Mouse (Mus musculus): ENCODE results near the gene Aox2. TPM values are rescaled to one million over a fixed set of nuclear protein-coding genes. Genes with fewer than 3 reads are reported as not detected.
A peak's percentile ranks its signal among the peaks of the same experiment; 100 is the strongest.

The Aox2 gene
- polyA plus RNA-seq, 1 experiment from 2014 or later: 0.04 TPM

DNA sequence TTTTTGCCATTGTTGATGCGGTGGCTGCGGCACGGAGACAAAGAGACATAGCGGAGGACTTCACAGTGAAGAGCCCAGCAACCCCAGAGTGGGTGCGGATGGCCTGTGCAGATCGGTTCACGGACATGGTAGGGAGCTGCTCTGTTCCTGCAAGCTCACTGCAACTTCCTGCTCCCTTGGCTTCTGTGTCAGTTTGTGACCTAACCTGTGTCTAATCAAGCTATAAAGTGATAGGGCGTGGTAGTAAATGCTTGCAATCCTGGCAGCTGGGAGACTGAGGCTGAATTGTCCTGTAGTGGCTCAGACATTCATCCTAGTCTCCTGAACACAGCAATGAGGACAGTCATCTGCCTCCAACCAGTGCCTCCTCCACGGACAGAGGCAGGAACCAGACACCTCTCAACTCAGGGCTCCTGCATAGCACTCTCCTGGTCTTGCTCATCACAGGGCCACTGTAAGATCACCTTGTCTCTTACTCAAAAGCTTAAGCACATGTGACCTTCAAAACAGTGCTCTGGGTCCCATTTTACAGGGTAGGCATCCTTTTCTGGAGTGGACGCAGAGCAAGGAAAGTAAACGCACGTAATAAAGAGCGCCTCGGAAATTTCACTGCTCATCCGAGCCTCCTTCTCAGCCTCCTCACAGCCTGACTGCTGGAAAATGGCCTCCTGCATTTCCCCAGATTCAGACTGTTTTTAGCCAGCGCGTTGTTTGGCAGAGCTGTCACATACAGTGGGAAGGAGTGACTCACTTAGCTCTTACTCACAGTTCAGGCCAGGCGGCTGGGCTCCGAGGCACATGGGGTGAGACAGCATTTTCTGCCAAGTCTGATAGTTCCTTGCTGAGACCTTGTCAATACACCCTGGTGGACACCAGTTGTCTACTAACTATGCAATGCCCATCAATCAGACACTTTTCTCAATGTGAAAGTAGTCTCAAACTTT lies 81.1 kb downstream of the Aox2 start:
- H3K9ac ChIP-seq (ENCODE audit: low read length): 0 out of 2 replicates have a peak overlapping the region, but pooled peaks have one; percentile 5
- H3K36me3 ChIP-seq (ENCODE audit: control insufficient read depth, insufficient read depth, low read length): no peaks in the 10 kb centered on the region
- peak overlapping the region; percentile 35; the same call in 1 of the 2 replicates for H3K27ac ChIP-seq (replicated peaks)
- WGBS: 63% methylated on average over 19 of the region's 19 CpGs
- no peak overlapping the region for H3K4me3 ChIP-seq (ENCODE audit: low read depth, low read length)
- TF ChIP-seq EP300 (optimal IDR thresholded peaks at IDR 0.05) (no peak), CTCF (IDR thresholded peaks at IDR 0.05; ENCODE audit: low read depth) (0 out of 2 replicates have a peak, but pooled peaks have one; percentile 4)
- ATAC-seq (ENCODE audit: low FRiP score, low TSS enrichment) (peak; percentile 93), DNase-seq (ENCODE audit: low spot score) (peak; percentile 65)
- no peaks in the 10 kb centered on the region for H3K27me3 ChIP-seq (ENCODE audit: control insufficient read depth, insufficient read depth, low read length)
- no peak overlapping the region for H3K4me2 ChIP-seq (replicated peaks; ENCODE audit: low read depth)
- H3K9me3 ChIP-seq (ENCODE audit: control insufficient read depth, low read length): no peaks in the 10 kb centered on the region
- no peaks in the 10 kb centered on the region for H3K4me1 ChIP-seq (replicated peaks; ENCODE audit: control insufficient read depth, insufficient read depth)

DNA sequence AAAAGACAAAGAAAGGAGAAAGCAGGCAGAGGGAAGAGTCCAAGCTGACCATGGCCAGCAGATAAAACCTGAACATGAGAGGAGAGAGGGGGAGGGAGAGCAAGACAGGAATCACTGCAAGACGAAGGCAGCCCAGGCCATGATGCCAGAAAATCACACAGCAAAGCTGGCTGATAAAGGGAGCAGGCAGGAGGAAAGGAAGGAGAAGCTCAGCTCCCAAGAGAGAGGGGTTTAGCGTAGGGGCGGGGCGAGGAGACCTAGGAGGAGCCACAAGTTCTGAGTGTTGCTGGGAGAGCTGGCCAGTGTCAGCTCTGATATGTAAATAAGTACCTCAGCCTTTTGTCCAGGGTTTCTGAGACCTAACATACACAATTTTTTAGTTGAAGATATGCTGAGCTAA lies 84.2 kb downstream of the Aox2 start:
- WGBS: 45% methylated on average over 4 of the region's 4 CpGs

DNA sequence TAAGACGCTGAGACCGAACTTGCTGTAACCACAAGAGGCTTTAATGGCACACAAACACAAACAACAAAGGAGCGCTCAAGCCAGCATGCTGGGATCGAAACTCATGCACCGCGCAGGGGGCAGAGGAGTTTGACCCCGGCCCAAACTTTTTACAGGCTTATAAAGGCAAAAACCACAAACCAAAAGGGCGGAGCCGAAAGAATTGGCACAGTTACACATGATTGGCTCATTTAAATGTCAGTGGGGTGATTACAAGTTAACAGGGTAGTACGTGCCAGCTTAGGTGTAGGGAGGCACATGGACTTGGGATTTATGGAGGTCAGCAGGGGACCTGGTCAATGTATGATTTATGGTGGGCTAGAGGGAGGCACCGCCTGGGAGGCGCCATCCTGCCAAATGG lies 86.4 kb downstream of the Aox2 start:
- TF ChIP-seq EP300 (optimal IDR thresholded peaks at IDR 0.05): no peak
- no peak for TF ChIP-seq CTCF (IDR thresholded peaks at IDR 0.05; ENCODE audit: low read depth)
- WGBS: 97% methylated on average over 12 of the region's 12 CpGs
- no peaks in the 10 kb centered on the region for H3K27me3 ChIP-seq (ENCODE audit: control insufficient read depth, insufficient read depth, low read length)
- H3K9ac ChIP-seq (ENCODE audit: low read length): no peak overlapping the region
- no peak for DNase-seq (ENCODE audit: low spot score)
- no peak for ATAC-seq (ENCODE audit: low FRiP score, low TSS enrichment)
- no peak overlapping the region for H3K4me2 ChIP-seq (replicated peaks; ENCODE audit: low read depth)
- H3K27ac ChIP-seq (replicated peaks): no peak overlapping the region
- no peaks in the 10 kb centered on the region for H3K36me3 ChIP-seq (ENCODE audit: control insufficient read depth, insufficient read depth, low read length)
- no peaks in the 10 kb centered on the region for H3K9me3 ChIP-seq (ENCODE audit: control insufficient read depth, low read length)
- no peak overlapping the region for H3K4me3 ChIP-seq (ENCODE audit: low read depth, low read length)
- no peaks in the 10 kb centered on the region for H3K4me1 ChIP-seq (replicated peaks; ENCODE audit: control insufficient read depth, insufficient read depth)

More for the DNA sequence above, 84.2 kb downstream of the Aox2 start:
- Histone ChIP-seq H3K4me3 (ENCODE audit: low read depth, low read length) (no peak overlapping the region), H3K4me1 (replicated peaks; ENCODE audit: control insufficient read depth, insufficient read depth) (no peaks in the 10 kb centered on the region), H3K9ac (ENCODE audit: low read length) (no peak overlapping the region), H3K9me3 (ENCODE audit: control insufficient read depth, low read length) (no peaks in the 10 kb centered on the region), H3K27me3 (ENCODE audit: control insufficient read depth, insufficient read depth, low read length) (no peaks in the 10 kb centered on the region), H3K4me2 (replicated peaks; ENCODE audit: low read depth) (no peak overlapping the region), H3K36me3 (ENCODE audit: control insufficient read depth, insufficient read depth, low read length) (no peaks in the 10 kb centered on the region), H3K27ac (replicated peaks) (no peak overlapping the region)
- TF ChIP-seq EP300 (optimal IDR thresholded peaks at IDR 0.05): no peak
- TF ChIP-seq CTCF (IDR thresholded peaks at IDR 0.05; ENCODE audit: low read depth): no peak
- ATAC-seq (ENCODE audit: low FRiP score, low TSS enrichment) (no peak), DNase-seq (ENCODE audit: low spot score) (no peak)

DNA sequence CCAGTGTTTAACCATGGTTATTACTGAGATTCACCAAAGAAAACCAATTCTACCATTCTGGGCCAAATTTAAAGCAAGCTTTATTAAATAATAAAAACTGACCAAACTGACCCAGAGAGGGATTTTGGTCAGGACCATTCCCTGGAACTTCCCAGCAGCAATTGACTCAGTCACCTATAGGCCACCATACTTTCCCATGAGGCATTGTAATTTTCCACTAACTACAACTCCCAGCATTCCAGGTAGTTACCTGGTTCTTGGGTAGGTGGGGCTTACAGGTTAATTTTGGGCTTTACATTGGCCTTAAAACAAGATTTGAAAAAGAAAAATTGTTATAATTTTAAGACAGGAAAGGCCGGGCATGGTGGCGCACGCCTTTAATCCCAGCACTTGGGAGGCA lies 87.7 kb downstream of the Aox2 start:
- no peak for DNase-seq (ENCODE audit: low spot score)
- H3K4me2 ChIP-seq (replicated peaks; ENCODE audit: low read depth): no peak overlapping the region
- WGBS: 89% methylated on average over 3 of the region's 3 CpGs
- no peaks in the 10 kb centered on the region for H3K36me3 ChIP-seq (ENCODE audit: control insufficient read depth, insufficient read depth, low read length)
- no peak for ATAC-seq (ENCODE audit: low FRiP score, low TSS enrichment)
- no peak overlapping the region for H3K4me3 ChIP-seq (ENCODE audit: low read depth, low read length)
- H3K9me3 ChIP-seq (ENCODE audit: control insufficient read depth, low read length): no peaks in the 10 kb centered on the region
- no peak overlapping the region for H3K27ac ChIP-seq (replicated peaks)
- H3K4me1 ChIP-seq (replicated peaks; ENCODE audit: control insufficient read depth, insufficient read depth): no peaks in the 10 kb centered on the region
- TF ChIP-seq CTCF (IDR thresholded peaks at IDR 0.05; ENCODE audit: low read depth) (no peak), EP300 (optimal IDR thresholded peaks at IDR 0.05) (no peak)
- no peak overlapping the region for H3K9ac ChIP-seq (ENCODE audit: low read length)
- H3K27me3 ChIP-seq (ENCODE audit: control insufficient read depth, insufficient read depth, low read length): no peaks in the 10 kb centered on the region

DNA sequence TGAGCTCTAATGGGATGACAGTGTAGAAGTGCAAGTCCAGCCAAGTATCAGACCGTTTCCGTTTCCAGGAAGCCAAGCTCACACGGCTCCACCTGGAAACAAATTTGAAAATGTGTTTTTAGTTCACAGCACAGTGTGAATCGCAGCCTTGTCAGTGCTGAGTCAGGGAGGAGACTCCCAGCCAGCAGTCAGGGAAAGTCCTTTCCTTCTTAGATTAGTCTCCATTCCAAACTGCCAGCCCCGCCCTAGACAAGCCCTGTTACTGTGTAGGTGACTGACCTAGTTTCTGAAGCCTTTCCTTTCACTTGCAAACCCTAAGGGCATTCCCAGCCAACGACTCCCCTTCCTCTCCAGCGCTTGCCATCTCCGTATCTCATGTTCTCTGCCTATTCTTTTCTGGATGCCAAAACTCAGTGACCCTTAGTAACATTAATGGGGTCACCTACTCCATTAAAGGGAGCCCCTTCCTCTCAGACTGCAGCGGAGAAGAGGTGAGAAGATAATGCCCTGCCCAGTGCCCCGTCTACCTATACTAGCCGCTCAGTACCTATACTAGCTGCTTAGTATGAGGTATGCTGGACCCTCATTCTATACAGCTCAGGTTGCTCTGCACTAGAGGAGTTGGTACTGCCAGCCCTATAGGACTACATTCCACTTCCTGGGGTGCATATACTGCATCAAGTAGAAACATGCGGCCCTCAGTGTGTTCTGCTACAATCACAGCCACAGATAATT lies 88.8 kb downstream of the Aox2 start:
- peak overlapping the region; percentile 79 for H3K27ac ChIP-seq (replicated peaks)
- ATAC-seq (ENCODE audit: low FRiP score, low TSS enrichment): peak; percentile 99
- 62% methylated on average over 12 of the region's 12 CpGs for WGBS
- peak; percentile 79 for DNase-seq (ENCODE audit: low spot score)
- no peak overlapping the region for H3K9ac ChIP-seq (ENCODE audit: low read length)
- no peak overlapping the region for H3K4me2 ChIP-seq (replicated peaks; ENCODE audit: low read depth)
- H3K9me3 ChIP-seq (ENCODE audit: control insufficient read depth, low read length): no peaks in the 10 kb centered on the region
- no peaks in the 10 kb centered on the region for H3K27me3 ChIP-seq (ENCODE audit: control insufficient read depth, insufficient read depth, low read length)
- no peaks in the 10 kb centered on the region for H3K36me3 ChIP-seq (ENCODE audit: control insufficient read depth, insufficient read depth, low read length)
- no peak for TF ChIP-seq CTCF (IDR thresholded peaks at IDR 0.05; ENCODE audit: low read depth)
- no peak for TF ChIP-seq EP300 (optimal IDR thresholded peaks at IDR 0.05)
- H3K4me1 ChIP-seq (replicated peaks; ENCODE audit: control insufficient read depth, insufficient read depth): no peaks in the 10 kb centered on the region
- H3K4me3 ChIP-seq (ENCODE audit: low read depth, low read length): no peak overlapping the region

All from stomach, postnatal 0 days (tissue).